13 mouse cellular contexts compared by ENCODE assay signal in genomic region chr5:144372177-144372576, GRCm38 (mm10). TPM values are rescaled to one million over a fixed set of nuclear protein-coding genes. Genes with fewer than 3 reads are reported as not detected.
DNase-seq lines count a peak whose midpoint lies in the region; ATAC-seq lines count a peak whose summit lies in the region.
"Had no signal": no experiment of that assay in that cellular context is flagged by ENCODE, and none has a peak within 500 bp of the region (broad histone marks: within the 10 kb centered on the region; RNA-seq: fewer than 3 reads in every experiment).

No protein-coding gene starts in this region.

- 36% methylated on average over 2 of the region's 2 CpGs for WGBS in liver, embryonic 13.5 days (ENCODE audit: insufficient replicate concordance)

- peak; percentile 70 for ATAC-seq in liver, embryonic 13.5 days (ENCODE audit: low read depth)
- ATAC-seq: forebrain, embryonic 16.5 days had no signal

- no peak overlapping the region for H3K27ac ChIP-seq in liver, embryonic 13.5 days
- H3K27ac ChIP-seq: hindbrain, embryonic 12.5 days; kidney, postnatal 0 days; neural tube, embryonic 15.5 days had no signal

- peak; percentile 33 to 67 for DNase-seq in lung, adult 18-20 months
- DNase-seq in lung, postnatal 14 days, result no peak
- DNase-seq in adrenal gland, postnatal 36 days, result peak; percentile 73 to 74
- no peak for DNase-seq in liver, embryonic 13.5 days
- DNase-seq in urinary bladder, postnatal 25 days (ENCODE audit: low spot score), result peak; percentile 31
- DNase-seq in cerebellum, postnatal 4 days (ENCODE audit: low spot score in 2 of 2), result no peak
- no peak for DNase-seq in frontal cortex, postnatal 25 days (ENCODE audit: low spot score in 2 of 2)
- DNase-seq: cerebellum, postnatal 36 days; thymus, postnatal 4 days had no signal

- no peak overlapping the region for H3K4me3 ChIP-seq in liver, embryonic 13.5 days (replicated peaks)
- H3K4me3 ChIP-seq: hindbrain, embryonic 12.5 days; neural tube, embryonic 15.5 days had no signal

- no peaks in the 10 kb centered on the region for H3K9me3 ChIP-seq in liver, embryonic 13.5 days (replicated peaks)
- H3K9me3 ChIP-seq: hindbrain, embryonic 12.5 days; neural tube, embryonic 15.5 days had no signal

- H3K4me2 ChIP-seq in liver, embryonic 13.5 days, result no peak overlapping the region
- H3K4me2 ChIP-seq: hindbrain, embryonic 12.5 days; neural tube, embryonic 15.5 days had no signal

- H3K27me3 ChIP-seq in liver, embryonic 13.5 days, result no peaks in the 10 kb centered on the region
- H3K27me3 ChIP-seq: hindbrain, embryonic 12.5 days; neural tube, embryonic 15.5 days had no signal

- H3K36me3 ChIP-seq in liver, embryonic 13.5 days, result no peaks in the 10 kb centered on the region
- H3K36me3 ChIP-seq: hindbrain, embryonic 12.5 days; neural tube, embryonic 15.5 days had no signal

- no peak overlapping the region for H3K9ac ChIP-seq in liver, embryonic 13.5 days
- H3K9ac ChIP-seq: hindbrain, embryonic 12.5 days; neural tube, embryonic 15.5 days had no signal

- no peaks in the 10 kb centered on the region; the same call in 1 of the 2 replicates for H3K4me1 ChIP-seq in liver, embryonic 13.5 days (replicated peaks)
- H3K4me1 ChIP-seq: hindbrain, embryonic 12.5 days; neural tube, embryonic 15.5 days had no signal

RNA-seq across cellular contexts. Expression of gene Baiap2l1, which starts 14.3 kb away (rescaled TPM):
- 10 to 100 TPM in 1 of 2 experiments, 1 to 10 TPM in 1; 8.9 to 15.2 TPM for total RNA-seq in adrenal gland, postnatal 36 days (2021)
- 3.7 and 4.7 TPM in 2 replicates for polyA plus RNA-seq in liver, embryonic 13.5 days (2015; fragmentation: Nextera tagmentation; extraction: Ambion mirVana)

Comparison
In these comparisons a context has a peak if more than half of its experiments do, and no peak if none do; other contexts are left out.
1. DNase-seq: peak in lung, adult 18-20 months (2 of 2), adrenal gland, postnatal 36 days (2 of 2) and urinary bladder, postnatal 25 days (single experiment); none in lung, postnatal 14 days (single experiment), liver, embryonic 13.5 days (single experiment), cerebellum, postnatal 4 days (0 of 2) and frontal cortex, postnatal 25 days (0 of 2).